9 mouse cellular contexts compared by ENCODE assay signal in the genomic region with DNA sequence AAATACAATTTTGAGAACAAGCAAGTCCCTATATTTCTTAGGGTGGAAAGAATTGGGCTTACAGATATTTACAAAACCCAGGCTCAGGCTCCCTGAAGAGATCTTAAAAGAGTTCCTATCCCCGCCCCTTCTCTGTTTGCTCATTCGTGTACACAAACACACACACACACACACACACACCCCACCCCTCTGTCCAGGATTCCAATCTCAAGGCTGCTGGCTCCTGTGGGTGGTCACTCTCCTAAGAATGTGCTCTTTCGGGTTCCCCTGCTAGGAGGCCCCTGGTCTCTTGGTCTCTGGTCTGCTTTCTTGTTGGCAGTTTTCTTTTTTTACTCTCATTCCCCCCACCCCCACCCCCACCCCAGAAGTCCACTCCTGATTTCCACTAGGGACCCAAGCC. TPM values are rescaled to one million over a fixed set of nuclear protein-coding genes. Genes with fewer than 3 reads are reported as not detected.
DNase-seq lines count a peak whose midpoint lies in the region; ATAC-seq and TF ChIP-seq lines count a peak whose summit lies in the region.
"Had no signal": no experiment of that assay in that cellular context is flagged by ENCODE, and none has a peak within 500 bp of the region (broad histone marks: within the 10 kb centered on the region; RNA-seq: fewer than 3 reads in every experiment).

No protein-coding gene starts in this region.

- no peak for DNase-seq in kidney, postnatal 14 days
- DNase-seq in neural tube, embryonic 10.5 days (ENCODE audit: extremely low spot score, low spot score), result peak; percentile 37
- no peak for DNase-seq in left cerebral cortex, postnatal 25 days (ENCODE audit: low spot score in 2 of 2)

- H3K4me1 ChIP-seq in kidney, embryonic 14.5 days (ENCODE audit: control insufficient read depth, insufficient read depth, low read length), result peaks cover 2% of the 10 kb centered on the region; the same call in 1 of the 2 replicates
- H3K4me1 ChIP-seq in embryonic facial prominence, embryonic 15.5 days, result peaks cover 14% of the 10 kb centered on the region; the same call in 1 of the 2 replicates
- H3K4me1 ChIP-seq in intestine, postnatal 0 days (replicated peaks; ENCODE audit: control insufficient read depth, insufficient read depth, low read length), result no peaks in the 10 kb centered on the region

- WGBS in kidney, embryonic 14.5 days, result 14% methylated on average over 3 of the region's 3 CpGs
- WGBS in embryonic facial prominence, embryonic 15.5 days, result 20% methylated on average over 3 of the region's 3 CpGs
- 11% methylated on average over 3 of the region's 3 CpGs for WGBS in intestine, postnatal 0 days

- H3K36me3 ChIP-seq in kidney, embryonic 14.5 days (ENCODE audit: control insufficient read depth, insufficient read depth, low read length), result no peaks in the 10 kb centered on the region
- H3K36me3 ChIP-seq in embryonic facial prominence, embryonic 15.5 days, result no peaks in the 10 kb centered on the region
- H3K36me3 ChIP-seq in intestine, postnatal 0 days (ENCODE audit: control insufficient read depth, insufficient read depth), result no peaks in the 10 kb centered on the region

- H3K4me3 ChIP-seq in kidney, embryonic 14.5 days (ENCODE audit: low read length), result no peak overlapping the region
- H3K4me3 ChIP-seq in embryonic facial prominence, embryonic 15.5 days (replicated peaks), result 0 out of 2 replicates have a peak overlapping the region, but pooled peaks have one; percentile 15
- H3K4me3 ChIP-seq in intestine, postnatal 0 days (ENCODE audit: low read depth, low read length), result no peak overlapping the region
- H3K4me3 ChIP-seq: erythroblast, embryonic 14.5 days had no signal

- H3K9me3 ChIP-seq in kidney, embryonic 14.5 days (ENCODE audit: control insufficient read depth, low read length), result no peaks in the 10 kb centered on the region
- no peaks in the 10 kb centered on the region for H3K9me3 ChIP-seq in embryonic facial prominence, embryonic 15.5 days (replicated peaks)
- no peaks in the 10 kb centered on the region for H3K9me3 ChIP-seq in intestine, postnatal 0 days (ENCODE audit: control insufficient read depth)

- TF ChIP-seq CTCF in intestine, postnatal 0 days (IDR thresholded peaks at IDR 0.05; ENCODE audit: low read depth), result no peak

- no peak overlapping the region; the same call in 1 of the 2 replicates for H3K4me2 ChIP-seq in kidney, embryonic 14.5 days (replicated peaks; ENCODE audit: low read depth, low read length)
- peak overlapping the region; percentile 35 for H3K4me2 ChIP-seq in embryonic facial prominence, embryonic 15.5 days (replicated peaks)
- no peak overlapping the region; the same call in 1 of the 2 replicates for H3K4me2 ChIP-seq in intestine, postnatal 0 days (replicated peaks; ENCODE audit: low read depth)

- H3K27me3 ChIP-seq in kidney, embryonic 14.5 days (ENCODE audit: control insufficient read depth, insufficient read depth, low read length), result no peaks in the 10 kb centered on the region
- no peaks in the 10 kb centered on the region for H3K27me3 ChIP-seq in embryonic facial prominence, embryonic 15.5 days
- no peaks in the 10 kb centered on the region for H3K27me3 ChIP-seq in intestine, postnatal 0 days (replicated peaks; ENCODE audit: control insufficient read depth, insufficient read depth, low read length)

- H3K9ac ChIP-seq in kidney, embryonic 14.5 days (ENCODE audit: low read depth, low read length), result no peak overlapping the region
- H3K9ac ChIP-seq in embryonic facial prominence, embryonic 15.5 days, result no peak overlapping the region
- H3K9ac ChIP-seq in intestine, postnatal 0 days (ENCODE audit: low read depth, low read length), result no peak overlapping the region

- ATAC-seq in kidney, embryonic 14.5 days (ENCODE audit: low FRiP score, low TSS enrichment), result peak; percentile 89
- peak; percentile 34; the same call in 1 of the 2 replicates for ATAC-seq in embryonic facial prominence, embryonic 15.5 days (ENCODE audit: insufficient number of reproducible peaks, low FRiP score, low TSS enrichment, low read depth)
- ATAC-seq in intestine, postnatal 0 days, result no peak
- no peak for ATAC-seq in monocyte, adult 5-6 weeks (replicated peaks; ENCODE audit: insufficient number of reproducible peaks, low FRiP score, low TSS enrichment, poor library complexity, severe bottlenecking)
- no peak for ATAC-seq in inflammation-experienced regulatory T-cells, adult 6 months

- peak overlapping the region; percentile 14; the same call in 1 of the 2 replicates for H3K27ac ChIP-seq in kidney, embryonic 14.5 days (ENCODE audit: low read depth, low read length)
- H3K27ac ChIP-seq in embryonic facial prominence, embryonic 15.5 days (replicated peaks), result peak overlapping the region; percentile 89
- H3K27ac ChIP-seq in intestine, postnatal 0 days (ENCODE audit: low read depth, low read length), result peak overlapping the region; percentile 31

- intact Hi-C loops in left cerebral cortex, postnatal 25 days (cut with DNase I), result loop anchor here (1.0 kb wide), 1 partner anchor 40 kb away; no protein-coding TSS in a partner anchor

RNA-seq across cellular contexts. Expression of a gene that starts 41.7 kb away (rescaled TPM):
- 29.7 and 31.6 TPM in 2 replicates for polyA plus RNA-seq in kidney, embryonic 14.5 days (2014; fragmentation: Nextera tagmentation; extraction: Ambion mirVana)
- polyA plus RNA-seq in embryonic facial prominence, embryonic 15.5 days (2015; fragmentation: Nextera tagmentation; extraction: Ambion mirVana), result 26.2 and 28.8 TPM in 2 replicates
- polyA plus RNA-seq in intestine, postnatal 0 days (2015; fragmentation: Nextera tagmentation; extraction: Ambion mirVana), result 5.3 and 6.4 TPM in 2 replicates
- 7.3 to 13.2 TPM (median 9.1 TPM) in 3 replicates for total RNA-seq in monocyte, adult 5-6 weeks (2017)
- total RNA-seq in left cerebral cortex, postnatal 25 days (2021), result 10 to 100 TPM; 45.8 to 47.3 TPM
- polyA plus RNA-seq in inflammation-experienced regulatory T-cells, adult 6 months (2017; shearing (Covaris generic)), result 10 to 100 TPM in 2 of 3 experiments, 1 to 10 TPM in 1; 2.5 to 33.9 (median 25.9) TPM

Comparison
In these comparisons a context has a peak if more than half of its experiments do, and no peak if none do; other contexts are left out.
1. ATAC-seq: peak in kidney, embryonic 14.5 days (single experiment) and embryonic facial prominence, embryonic 15.5 days (single experiment); none in intestine, postnatal 0 days (single experiment), monocyte, adult 5-6 weeks (single experiment) and inflammation-experienced regulatory T-cells, adult 6 months (single experiment).
2. H3K27ac ChIP-seq: peak in every context shown above with its lines; median percentile 89 in embryonic facial prominence, embryonic 15.5 days; 31 in intestine, postnatal 0 days; 14 in kidney, embryonic 14.5 days.